Mouse (Mus musculus) gastrocnemius, adult 18-20 months (tissue): ENCODE measurements around the gene Paip2b. TPM values are rescaled to one million over a fixed set of nuclear protein-coding genes. Genes with fewer than 3 reads are reported as not detected.
"Not testable (repeated sequence)": the region's sequence is repeated elsewhere in the genome, so short reads cannot be mapped to it uniquely, and the experiment has no call there.

ENCODE experiments used
- DNase-seq: peaks from one replicate; pipeline ENCODE4 v3.0.0; 2021; ENCODE audit warnings: low spot score
- total RNA-seq, 2 experiments: library from RNA; stranded (reverse); gene quantifications; 2 replicates each; pipeline ENCODE4 v1.2.3; 2021

Gene Paip2b
- total RNA-seq, 2 experiments from 2014 or later = 97.9 to 101 TPM

- no peak for DNase-seq
Measured at GRCm38 (mm10) chr6:83802033-83802432, 29.5 kb downstream of the Paip2b start.

GRCm38 (mm10) chr6:83796686-83797085 is 34.9 kb downstream of the Paip2b start:
- no peak for DNase-seq

- DNase-seq = peak; percentile 15
Measured at GRCm38 (mm10) chr6:83795492-83795900, 36.0 kb downstream of the Paip2b start.

- peak; percentile 91 for DNase-seq
Measured at GRCm38 (mm10) chr6:83794760-83795296, 36.7 kb downstream of the Paip2b start, which contains the start of gene Nagk. Nagk (plus strand) TSS chr6:83794982.

GRCm38 (mm10) chr6:83791251-83791890 is 40.2 kb downstream of the Paip2b start:
- no peak for DNase-seq

- not testable (repeated sequence) for DNase-seq
Measured at GRCm38 (mm10) chr6:83790533-83790932, 41.0 kb downstream of the Paip2b start.

GRCm38 (mm10) chr6:83788554-83788953 is 43.0 kb downstream of the Paip2b start:
- no peak for DNase-seq

GRCm38 (mm10) chr6:83786426-83786825 is 45.1 kb downstream of the Paip2b start:
- DNase-seq = no peak

- peak; percentile 67 for DNase-seq
Measured at GRCm38 (mm10) chr6:83779026-83779425, 52.5 kb downstream of the Paip2b start.

- DNase-seq = no peak
Measured at GRCm38 (mm10) chr6:83778306-83778705, 53.2 kb downstream of the Paip2b start.

- peak; percentile 91 for DNase-seq
Measured at GRCm38 (mm10) chr6:83775638-83776293, 55.8 kb downstream of the Paip2b start, which contains the start of gene Tex261. Tex261 (minus strand) TSS chr6:83775813.

- peak; percentile 19 for DNase-seq
Measured at GRCm38 (mm10) chr6:83774781-83775563, 56.6 kb downstream of the Paip2b start.

- no peak for DNase-seq
Measured at GRCm38 (mm10) chr6:83774126-83774525, 57.4 kb downstream of the Paip2b start.

GRCm38 (mm10) chr6:83768485-83768884 is 63.1 kb downstream of the Paip2b start:
- peak; percentile 14 for DNase-seq

GRCm38 (mm10) chr6:83766982-83767381 is 64.6 kb downstream of the Paip2b start:
- DNase-seq = no peak

- DNase-seq = no peak
Measured at GRCm38 (mm10) chr6:83762880-83763431, 68.6 kb downstream of the Paip2b start.

- DNase-seq = no peak
Measured at GRCm38 (mm10) chr6:83762344-83762743, 69.2 kb downstream of the Paip2b start, which contains the start of gene Ankrd53. Ankrd53 (plus strand) TSS chr6:83762644.

GRCm38 (mm10) chr6:83756051-83756450 is 75.5 kb downstream of the Paip2b start:
- DNase-seq = no peak
